Mouse (Mus musculus): ENCODE results near the gene Ccdc155. TPM values are rescaled to one million over a fixed set of nuclear protein-coding genes. Genes with fewer than 3 reads are reported as not detected.

Gene Ccdc155
- polyA plus RNA-seq, 1 experiment from 2014 or later = 0.86 TPM

DNA sequence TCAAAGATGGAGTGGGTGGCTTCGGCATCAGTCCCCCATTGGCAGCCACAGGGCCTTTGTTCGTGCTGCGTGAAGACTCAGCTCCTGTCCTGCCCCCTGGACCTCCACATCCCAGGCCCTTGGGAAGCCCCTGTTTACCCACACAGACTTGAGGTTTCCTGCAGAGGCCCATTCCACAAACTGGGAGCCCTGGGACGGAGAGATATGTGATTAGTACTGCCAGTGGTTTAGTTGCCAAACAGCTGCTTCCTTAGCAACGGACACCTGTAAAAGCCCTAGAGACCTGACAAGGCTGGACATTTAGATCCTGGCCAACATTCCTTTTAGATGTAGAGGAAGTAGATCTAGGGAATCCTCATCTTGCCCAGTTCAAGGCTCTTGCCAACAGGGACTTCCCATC lies 62.8 kb downstream of the Ccdc155 start:
- peaks cover 44% of the 10 kb centered on the region for H3K36me3 ChIP-seq (ENCODE audit: insufficient read depth, low read length)
- 89% methylated on average over 5 of the region's 5 CpGs for WGBS

DNA sequence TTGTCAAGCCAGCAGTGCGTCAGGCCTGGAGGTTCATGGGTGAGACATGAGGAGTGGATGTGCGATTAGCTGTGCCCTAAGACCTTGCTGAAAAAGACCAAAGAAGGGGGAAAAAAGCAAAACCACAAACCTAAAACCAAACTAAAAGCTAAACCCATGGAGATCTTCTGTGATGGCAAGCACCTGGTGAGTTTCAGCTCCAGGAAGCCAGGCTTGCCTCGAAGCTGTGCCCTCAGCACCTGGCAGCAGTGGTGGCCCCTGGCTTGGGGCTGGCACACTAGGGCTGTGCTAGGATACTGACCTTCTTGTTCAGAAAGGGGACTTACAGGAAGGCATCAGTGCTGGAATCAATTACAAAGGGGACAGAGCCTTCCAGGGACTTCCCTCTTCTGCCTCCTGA lies 63.4 kb downstream of the Ccdc155 start:
- 92% methylated on average over 3 of the region's 3 CpGs for WGBS
- Histone ChIP-seq H3K27ac (ENCODE audit: low read length) (no peak overlapping the region), H3K36me3 (ENCODE audit: insufficient read depth, low read length) (peaks cover 40% of the 10 kb centered on the region)

More for the DNA sequence above, 62.8 kb downstream of the Ccdc155 start:
- no peak for ATAC-seq (ENCODE audit: low FRiP score, low TSS enrichment)
- Histone ChIP-seq H3K9ac (replicated peaks; ENCODE audit: low read length) (no peak overlapping the region), H3K4me1 (ENCODE audit: insufficient read depth, low read length) (no peaks in the 10 kb centered on the region), H3K4me2 (replicated peaks; ENCODE audit: low read depth, low read length) (no peak overlapping the region), H3K27ac (ENCODE audit: low read length) (no peak overlapping the region), H3K9me3 (ENCODE audit: low read length) (no peaks in the 10 kb centered on the region), H3K27me3 (ENCODE audit: insufficient read depth, low read length) (no peaks in the 10 kb centered on the region), H3K4me3 (ENCODE audit: low read length) (no peak overlapping the region)

DNA sequence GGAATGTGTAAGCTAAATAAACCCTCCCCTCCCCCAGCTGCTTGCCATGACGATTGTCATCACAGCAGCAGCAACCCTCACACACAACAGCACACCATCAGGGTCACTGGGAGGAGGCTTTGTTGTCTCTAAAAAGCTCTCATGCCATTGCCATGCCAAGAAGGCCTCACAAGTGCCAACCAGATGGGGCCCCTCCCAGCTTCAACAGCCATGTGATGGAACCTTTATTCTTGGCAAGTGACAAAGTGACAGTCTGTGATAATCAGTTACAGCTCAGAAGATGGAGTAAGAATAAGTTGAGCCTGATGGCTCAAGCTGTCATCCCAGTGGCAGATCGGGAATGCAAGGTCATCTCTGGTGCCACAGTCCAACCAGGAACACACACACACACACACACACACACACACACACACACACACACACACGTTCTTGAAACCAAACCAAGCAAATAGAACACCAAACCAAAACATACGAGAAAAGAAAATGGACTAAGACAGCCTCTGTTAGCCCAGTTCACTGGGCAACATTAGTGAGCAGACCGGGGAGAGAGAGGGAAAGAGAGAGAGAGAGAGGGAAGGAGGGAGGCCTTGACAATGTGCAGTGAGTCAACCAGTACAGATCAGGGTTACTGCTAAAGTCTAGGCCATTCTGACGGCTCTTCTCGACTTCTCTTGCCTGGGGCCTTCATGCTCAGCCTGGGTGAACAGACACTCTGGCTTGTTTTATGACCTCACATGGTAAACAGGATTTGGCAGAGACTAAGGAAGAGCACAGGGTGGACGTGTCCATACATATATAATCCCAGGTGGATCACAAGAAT lies 64.6 kb downstream of the Ccdc155 start:
- H3K36me3 ChIP-seq (ENCODE audit: insufficient read depth, low read length) = peaks cover 30% of the 10 kb centered on the region
- 0 out of 2 replicates have a peak, but pooled peaks cover 4% of the 10 kb centered on the region for H3K4me1 ChIP-seq (ENCODE audit: insufficient read depth, low read length)
- no peak for ATAC-seq (ENCODE audit: low FRiP score, low TSS enrichment)
- no peak overlapping the region for H3K4me2 ChIP-seq (replicated peaks; ENCODE audit: low read depth, low read length)
- no peak overlapping the region for H3K9ac ChIP-seq (replicated peaks; ENCODE audit: low read length)
- H3K27ac ChIP-seq (ENCODE audit: low read length) = no peak overlapping the region
- 71% methylated on average over 8 of the region's 8 CpGs for WGBS
- H3K27me3 ChIP-seq (ENCODE audit: insufficient read depth, low read length) = no peaks in the 10 kb centered on the region
- no peaks in the 10 kb centered on the region for H3K9me3 ChIP-seq (ENCODE audit: low read length)
- H3K4me3 ChIP-seq (ENCODE audit: low read length) = no peak overlapping the region

More for the DNA sequence above, 63.4 kb downstream of the Ccdc155 start:
- ATAC-seq (ENCODE audit: low FRiP score, low TSS enrichment) = no peak
- no peak overlapping the region for H3K4me2 ChIP-seq (replicated peaks; ENCODE audit: low read depth, low read length)
- H3K4me3 ChIP-seq (ENCODE audit: low read length) = no peak overlapping the region
- no peaks in the 10 kb centered on the region for H3K27me3 ChIP-seq (ENCODE audit: insufficient read depth, low read length)
- no peaks in the 10 kb centered on the region for H3K9me3 ChIP-seq (ENCODE audit: low read length)
- no peaks in the 10 kb centered on the region for H3K4me1 ChIP-seq (ENCODE audit: insufficient read depth, low read length)
- no peak overlapping the region for H3K9ac ChIP-seq (replicated peaks; ENCODE audit: low read length)

- no peak overlapping the region for H3K4me2 ChIP-seq (replicated peaks; ENCODE audit: low read depth, low read length)
- peaks cover 14% of the 10 kb centered on the region for H3K36me3 ChIP-seq (ENCODE audit: insufficient read depth, low read length)
- H3K9ac ChIP-seq (replicated peaks; ENCODE audit: low read length) = no peak overlapping the region
- 77% methylated on average over 1 of the region's 1 CpGs for WGBS
- no peak overlapping the region for H3K4me3 ChIP-seq (ENCODE audit: low read length)
- H3K27ac ChIP-seq (ENCODE audit: low read length) = no peak overlapping the region
- no peaks in the 10 kb centered on the region for H3K9me3 ChIP-seq (ENCODE audit: low read length)
- H3K27me3 ChIP-seq (ENCODE audit: insufficient read depth, low read length) = no peaks in the 10 kb centered on the region
- H3K4me1 ChIP-seq (ENCODE audit: insufficient read depth, low read length) = 0 out of 2 replicates have a peak, but pooled peaks cover 4% of the 10 kb centered on the region
- no peak for ATAC-seq (ENCODE audit: low FRiP score, low TSS enrichment)
Observed at GRCm38 (mm10) chr7:45138403-45138802, 66.3 kb downstream of the Ccdc155 start.

DNA sequence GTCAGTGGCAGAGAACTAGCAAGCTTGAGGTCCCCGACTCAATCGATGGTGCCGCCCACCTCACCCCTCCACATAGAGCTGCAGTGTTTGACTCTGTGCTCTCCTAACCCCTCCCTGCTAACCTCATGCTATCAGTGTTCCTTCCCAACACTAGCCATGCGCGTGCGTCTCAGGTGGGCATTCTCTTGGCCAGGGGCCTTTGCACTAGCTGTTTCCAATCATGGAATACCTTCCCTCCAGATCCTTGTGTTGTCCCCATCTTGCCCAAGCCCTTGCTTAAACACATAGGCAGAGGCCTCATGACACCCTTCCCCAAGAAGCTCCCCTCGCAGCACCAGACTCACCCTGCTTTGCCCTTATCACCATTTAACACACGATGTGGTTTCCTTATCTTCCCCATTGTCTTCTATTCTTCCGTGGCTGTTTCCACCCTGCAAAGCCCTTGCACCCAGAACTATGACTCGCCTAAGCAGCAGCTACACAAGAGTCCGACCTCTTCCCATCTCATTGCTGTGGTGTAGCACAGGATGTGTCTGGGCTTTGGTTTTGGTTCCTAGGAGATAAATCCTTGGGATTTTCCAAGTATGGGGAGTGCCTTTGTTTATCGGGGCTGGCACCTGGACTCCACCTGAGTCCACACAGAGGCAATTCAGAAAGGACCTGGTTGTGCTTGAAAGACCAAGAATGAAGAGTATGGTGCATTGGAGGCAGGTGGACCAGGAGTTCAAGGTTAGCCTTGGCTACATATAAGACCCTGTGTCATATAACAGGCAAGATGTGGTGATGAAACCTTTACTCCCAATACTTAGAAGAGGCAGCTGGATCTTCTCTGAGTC lies 67.3 kb downstream of the Ccdc155 start:
- ATAC-seq (ENCODE audit: low FRiP score, low TSS enrichment) = no peak
- no peak overlapping the region for H3K27ac ChIP-seq (ENCODE audit: low read length)
- H3K4me1 ChIP-seq (ENCODE audit: insufficient read depth, low read length) = 0 out of 2 replicates have a peak, but pooled peaks cover 4% of the 10 kb centered on the region
- H3K9me3 ChIP-seq (ENCODE audit: low read length) = no peaks in the 10 kb centered on the region
- no peak overlapping the region for H3K4me2 ChIP-seq (replicated peaks; ENCODE audit: low read depth, low read length)
- H3K36me3 ChIP-seq (ENCODE audit: insufficient read depth, low read length) = peaks cover 9% of the 10 kb centered on the region
- H3K27me3 ChIP-seq (ENCODE audit: insufficient read depth, low read length) = no peaks in the 10 kb centered on the region
- H3K9ac ChIP-seq (replicated peaks; ENCODE audit: low read length) = no peak overlapping the region
- H3K4me3 ChIP-seq (ENCODE audit: low read length) = no peak overlapping the region
- 84% methylated on average over 12 of the region's 12 CpGs for WGBS

- H3K36me3 ChIP-seq (ENCODE audit: insufficient read depth, low read length) = no peaks in the 10 kb centered on the region
- no peak within 1 kb of the TSS for H3K27ac ChIP-seq (ENCODE audit: low read length)
- peak within 1 kb of the TSS; percentile 76 for H3K9ac ChIP-seq (replicated peaks; ENCODE audit: low read length)
- H3K9me3 ChIP-seq (ENCODE audit: low read length) = no peaks in the 10 kb centered on the region
- H3K4me2 ChIP-seq (replicated peaks; ENCODE audit: low read depth, low read length) = peak within 1 kb of the TSS; percentile 83
- H3K27me3 ChIP-seq (ENCODE audit: insufficient read depth, low read length) = no peaks in the 10 kb centered on the region
- peak; percentile 88 for ATAC-seq (ENCODE audit: low FRiP score, low TSS enrichment)
- H3K4me3 ChIP-seq (ENCODE audit: low read length) = peak within 1 kb of the TSS; percentile 70
- 2% methylated on average over 29 of the region's 29 CpGs for WGBS
- H3K4me1 ChIP-seq (ENCODE audit: insufficient read depth, low read length) = 0 out of 2 replicates have a peak, but pooled peaks cover 4% of the 10 kb centered on the region
Observed at GRCm38 (mm10) chr7:45135993-45136567, 68.6 kb downstream of the Ccdc155 start, which contains the start of the genes Gm45713 and Flt3l. TSS of gene Gm45713 (minus strand) at chr7:45136231. TSS of gene Flt3l (minus strand) at chr7:45136432.

DNA sequence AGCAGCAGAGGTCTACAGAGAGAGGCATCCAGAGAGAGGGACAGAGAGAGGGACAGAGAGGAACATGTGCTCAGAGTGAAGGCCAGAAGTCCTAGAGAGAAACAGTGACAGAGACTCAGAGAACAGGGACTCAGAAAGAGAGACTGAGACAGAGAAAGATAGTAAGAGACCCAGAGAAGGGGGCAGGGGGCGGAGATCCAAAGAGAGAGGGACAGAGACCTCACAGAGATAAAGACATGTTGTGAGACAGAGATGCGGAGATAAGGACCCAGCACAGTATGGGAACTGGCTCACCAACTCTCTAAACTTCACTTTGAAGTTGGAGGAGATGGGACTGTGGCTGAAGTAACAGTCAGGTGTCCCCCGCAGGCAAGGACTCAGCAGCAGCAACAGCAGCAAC lies 69.3 kb downstream of the Ccdc155 start:
- 79% methylated on average over 3 of the region's 3 CpGs for WGBS
- Histone ChIP-seq H3K27ac (ENCODE audit: low read length) (no peak overlapping the region), H3K36me3 (ENCODE audit: insufficient read depth, low read length) (no peaks in the 10 kb centered on the region), H3K9ac (replicated peaks; ENCODE audit: low read length) (0 out of 2 replicates have a peak overlapping the region, but pooled peaks have one; percentile 29), H3K9me3 (ENCODE audit: low read length) (no peaks in the 10 kb centered on the region), H3K4me3 (ENCODE audit: low read length) (peak overlapping the region; percentile 70; the same call in 1 of the 2 replicates), H3K27me3 (ENCODE audit: insufficient read depth, low read length) (no peaks in the 10 kb centered on the region), H3K4me1 (ENCODE audit: insufficient read depth, low read length) (0 out of 2 replicates have a peak, but pooled peaks cover 4% of the 10 kb centered on the region), H3K4me2 (replicated peaks; ENCODE audit: low read depth, low read length) (peak overlapping the region; percentile 83; the same call in 1 of the 2 replicates)
- no peak for ATAC-seq (ENCODE audit: low FRiP score, low TSS enrichment)

GRCm38 (mm10) chr7:45134544-45135026 lies 70.1 kb downstream of the Ccdc155 start:
- WGBS = 11% methylated on average over 12 of the region's 12 CpGs
- no peaks in the 10 kb centered on the region for H3K27me3 ChIP-seq (ENCODE audit: insufficient read depth, low read length)
- no peak overlapping the region for H3K4me3 ChIP-seq (ENCODE audit: low read length)
- H3K9ac ChIP-seq (replicated peaks; ENCODE audit: low read length) = no peak overlapping the region
- H3K4me1 ChIP-seq (ENCODE audit: insufficient read depth, low read length) = peaks cover 10% of the 10 kb centered on the region
- ATAC-seq (ENCODE audit: low FRiP score, low TSS enrichment) = no peak
- no peak overlapping the region for H3K27ac ChIP-seq (ENCODE audit: low read length)
- H3K36me3 ChIP-seq (ENCODE audit: insufficient read depth, low read length) = no peaks in the 10 kb centered on the region
- H3K4me2 ChIP-seq (replicated peaks; ENCODE audit: low read depth, low read length) = no peak overlapping the region
- H3K9me3 ChIP-seq (ENCODE audit: low read length) = no peaks in the 10 kb centered on the region
